Mouse (Mus musculus) gastrocnemius, postnatal 25 days (tissue): Measurements from ENCODE around the gene Stat6. TPM values are rescaled to one million over a fixed set of nuclear protein-coding genes. Genes with fewer than 3 reads are reported as not detected.
"Not testable (repeated sequence)": the region's sequence is repeated elsewhere in the genome, so short reads cannot be mapped to it uniquely, and the experiment has no call there.

Experiments
- DNase-seq: peaks from one replicate; pipeline ENCODE4 v3.0.0; 2022
- total RNA-seq, 2 experiments: library from RNA; stranded (reverse); gene quantifications; 1 replicate in 1 of 2; 2 replicates in 1 of 2; pipeline ENCODE4 v1.2.3; 2021

Gene Stat6
- total RNA-seq, 2 experiments from 2014 or later: 16.5 to 21.8 TPM

DNA sequence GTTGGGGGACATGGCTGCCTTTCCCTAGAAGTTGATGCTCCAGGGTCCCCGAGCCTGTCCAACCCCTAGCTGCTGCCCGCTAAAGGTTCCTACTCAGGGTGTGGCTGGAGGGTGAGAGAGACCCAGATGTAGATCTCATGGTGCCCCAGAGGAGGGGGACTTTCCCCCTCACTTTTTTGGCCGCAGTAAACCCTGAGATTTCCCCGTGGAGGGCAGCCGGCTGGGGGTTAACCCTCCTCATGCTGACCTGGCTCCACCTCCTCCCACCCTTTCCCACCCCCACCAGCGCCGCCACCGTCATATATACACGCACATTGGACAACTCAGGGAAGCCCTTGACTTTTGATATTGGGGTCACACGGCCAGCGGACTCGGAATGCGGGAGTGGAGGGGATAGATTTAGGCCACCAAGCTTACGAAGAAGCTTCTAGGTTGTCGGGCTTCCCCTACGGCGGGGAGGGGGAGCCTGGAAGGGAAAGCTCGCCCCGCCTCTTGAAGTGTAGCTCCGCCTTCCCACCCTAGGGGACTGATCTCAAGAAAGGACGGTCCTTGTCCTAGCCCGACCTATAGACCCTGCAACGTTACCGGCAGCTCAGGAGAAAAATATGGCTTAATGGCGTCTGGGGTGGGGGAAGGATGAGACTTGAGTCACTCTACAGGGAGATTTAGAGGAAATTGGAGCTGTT is 910 bp downstream of the Stat6 start:
- peak; percentile 80 for DNase-seq

DNA sequence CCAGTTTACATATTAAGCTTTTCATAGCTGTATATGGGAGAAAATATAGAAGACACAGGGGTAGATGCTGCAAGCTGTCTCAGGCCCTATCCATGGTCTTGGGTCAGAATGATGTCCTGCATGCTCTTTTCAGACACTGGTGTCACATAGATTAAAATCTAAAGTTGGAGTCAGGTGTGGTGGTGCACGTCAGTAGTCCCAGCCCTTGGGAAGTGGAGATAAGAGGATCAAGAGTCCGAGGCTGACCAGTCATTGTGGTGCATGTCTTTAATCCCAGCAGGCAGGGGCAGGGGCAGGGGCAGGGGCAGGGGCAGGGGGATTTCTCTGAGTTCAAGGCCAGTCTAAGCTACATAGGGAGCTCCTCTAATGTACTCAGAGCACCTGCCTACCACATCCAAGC is 3.0 kb downstream of the Stat6 start:
- DNase-seq: no peak

DNA sequence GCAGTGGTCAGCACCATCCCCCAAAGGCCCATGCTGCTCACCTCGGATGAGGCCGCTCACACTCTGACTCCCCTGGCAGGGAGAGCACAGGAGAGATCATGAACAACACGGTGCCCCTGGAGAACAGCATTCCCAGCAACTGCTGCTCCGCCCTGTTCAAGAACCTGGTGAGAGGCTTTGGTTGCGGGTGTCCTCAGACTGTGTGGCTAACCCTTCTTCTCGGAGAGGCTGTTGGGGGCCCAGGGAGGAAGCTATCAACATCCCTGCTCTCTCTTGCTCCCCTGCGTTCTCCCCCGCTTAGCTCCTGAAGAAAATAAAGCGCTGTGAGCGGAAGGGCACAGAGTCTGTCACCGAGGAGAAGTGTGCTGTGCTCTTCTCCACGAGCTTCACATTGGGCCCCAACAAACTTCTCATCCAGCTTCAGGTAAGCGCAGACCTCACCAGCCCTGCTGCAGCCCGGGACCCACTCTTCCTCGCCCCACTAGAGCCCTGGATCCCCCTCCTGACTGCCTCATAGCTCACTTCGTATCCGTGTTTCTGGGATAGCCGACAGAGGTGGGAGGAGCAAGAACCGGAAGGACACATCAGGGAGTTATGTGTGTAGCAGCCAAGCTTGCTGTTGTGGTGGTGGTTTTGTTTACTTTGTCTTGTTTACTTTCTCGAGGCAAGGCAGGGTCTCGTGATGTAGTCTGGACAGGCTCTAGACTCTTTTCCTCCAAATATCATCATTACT is 10.3 kb downstream of the Stat6 start:
- no peak for DNase-seq

GRCm38 (mm10) chr10:127654970-127655579 is 12.3 kb downstream of the Stat6 start:
- DNase-seq: no peak

DNA sequence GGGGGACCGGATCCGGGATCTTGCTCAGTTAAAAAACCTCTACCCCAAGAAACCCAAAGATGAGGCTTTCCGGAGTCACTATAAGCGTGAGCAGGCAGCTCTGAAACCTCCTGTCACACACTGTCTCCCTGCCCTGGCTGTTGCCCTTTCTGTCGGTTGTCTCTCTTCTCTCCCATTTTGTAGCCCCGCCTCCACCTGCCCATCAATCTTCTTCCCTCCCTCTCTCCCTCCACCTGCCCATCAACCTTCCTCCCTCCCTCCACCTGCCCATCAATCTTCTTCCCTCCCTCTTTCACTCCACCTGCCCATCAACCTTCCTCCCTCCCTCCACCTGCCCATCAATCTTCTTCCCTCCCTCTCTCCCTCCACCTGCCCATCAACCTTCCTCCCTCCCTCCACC is 14.8 kb downstream of the Stat6 start:
- not testable (repeated sequence) for DNase-seq

GRCm38 (mm10) chr10:127658076-127658475 is 15.3 kb downstream of the Stat6 start:
- DNase-seq: no peak

DNA sequence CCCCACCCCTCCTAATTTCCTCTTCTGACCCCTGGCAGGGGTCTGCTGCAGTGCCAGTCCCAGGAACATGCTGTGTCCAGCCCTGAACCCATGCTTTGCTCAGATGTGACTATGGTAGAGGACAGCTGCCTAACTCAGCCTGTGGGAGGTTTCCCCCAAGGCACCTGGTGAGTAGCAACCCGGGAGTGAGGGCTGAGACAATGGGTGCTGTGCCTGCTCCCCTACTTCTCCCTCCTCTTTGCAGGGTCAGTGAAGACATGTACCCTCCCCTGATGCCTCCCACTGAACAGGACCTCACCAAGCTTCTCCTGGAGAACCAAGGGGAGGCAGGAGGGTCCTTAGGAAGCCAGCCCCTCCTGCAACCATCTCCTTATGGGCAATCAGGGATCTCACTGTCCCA is 16.8 kb downstream of the Stat6 start:
- DNase-seq: no peak

DNA sequence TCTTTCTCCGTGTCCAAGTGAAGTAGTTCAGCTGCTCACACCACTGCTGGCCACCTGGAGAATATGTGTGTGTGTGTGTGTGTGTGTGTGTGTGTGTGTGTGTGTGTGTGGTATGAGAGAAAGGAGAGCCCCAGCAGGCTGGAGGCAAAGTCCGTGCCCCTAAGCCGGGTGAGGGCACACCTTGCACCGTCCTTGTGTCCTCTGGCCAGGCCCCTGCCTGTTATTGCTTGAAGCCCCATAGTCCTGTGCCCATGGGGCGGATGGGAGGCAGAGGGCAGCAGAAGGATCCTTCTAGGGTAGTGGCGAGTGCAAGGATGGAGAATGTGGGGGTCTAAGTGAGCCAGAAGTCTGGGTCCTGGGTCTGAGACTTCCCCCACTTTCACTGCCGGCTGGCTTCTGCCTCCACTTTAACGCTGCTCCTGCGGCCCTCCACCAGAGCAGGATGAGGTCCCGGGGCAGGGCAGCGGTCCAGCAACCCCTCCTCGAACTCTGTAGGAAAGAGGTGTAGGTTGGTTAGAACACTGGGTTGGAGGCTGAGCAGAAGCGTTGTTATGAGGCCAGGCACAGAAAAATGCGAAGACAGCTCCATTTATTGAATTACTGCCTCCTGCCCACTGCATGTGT is 18.6 kb downstream of the Stat6 start:
- DNase-seq: peak; percentile 36

- peak; percentile 71 for DNase-seq
These were observed 19.3 kb downstream of the Stat6 start for GRCm38 (mm10) chr10:127661915-127662663.

DNA sequence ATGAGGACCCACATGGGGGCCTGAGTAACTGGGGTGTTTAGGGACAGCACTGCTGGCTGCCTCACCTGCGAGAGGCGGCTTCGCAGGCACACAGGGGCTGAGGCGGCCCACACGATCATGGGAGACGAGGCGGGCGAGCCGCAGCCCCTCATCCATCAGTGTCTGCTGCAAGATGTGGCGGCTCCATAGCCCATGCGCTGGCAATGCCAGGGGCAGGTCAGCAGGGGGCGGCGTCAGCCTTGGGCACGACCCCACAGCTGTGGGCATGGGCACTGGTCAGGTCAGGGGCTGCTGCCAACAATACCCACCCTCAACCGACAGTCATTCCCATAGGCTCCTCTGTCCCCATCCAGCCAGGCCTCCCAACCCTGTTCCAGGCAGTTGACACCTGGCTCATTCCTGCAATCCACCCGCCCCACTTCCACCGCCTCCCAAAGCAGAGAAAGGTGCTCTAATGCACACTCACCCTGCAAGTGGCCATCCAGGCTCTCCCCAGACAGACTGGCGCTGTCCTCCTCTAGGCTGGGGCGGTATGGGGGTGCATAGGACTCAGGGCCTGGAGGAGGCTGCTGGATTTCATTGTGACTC is 20.0 kb downstream of the Stat6 start:
- no peak for DNase-seq

DNA sequence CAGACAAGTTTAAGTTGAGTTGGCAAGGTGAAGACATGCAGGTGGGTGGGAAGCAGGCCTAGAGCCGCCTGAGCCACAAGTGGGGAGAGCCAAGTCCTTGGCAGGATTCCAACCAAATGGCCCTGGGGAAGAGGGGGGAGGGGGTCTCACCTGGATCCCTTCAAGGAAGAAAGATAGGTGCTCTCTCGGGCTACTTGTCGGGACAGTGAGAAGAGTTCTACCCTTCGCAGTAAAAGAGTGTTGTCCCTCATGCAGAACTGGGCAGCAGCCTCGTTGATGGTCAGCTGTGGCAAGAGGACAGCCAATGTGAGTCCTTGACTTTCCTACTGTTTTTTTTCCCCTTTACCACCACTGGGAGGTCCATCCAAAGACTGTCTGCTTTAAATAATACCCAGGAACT is 20.8 kb downstream of the Stat6 start:
- no peak for DNase-seq

GRCm38 (mm10) chr10:127664166-127664565 is 21.4 kb downstream of the Stat6 start:
- no peak for DNase-seq

GRCm38 (mm10) chr10:127664891-127665290 is 22.1 kb downstream of the Stat6 start:
- DNase-seq: no peak

DNA sequence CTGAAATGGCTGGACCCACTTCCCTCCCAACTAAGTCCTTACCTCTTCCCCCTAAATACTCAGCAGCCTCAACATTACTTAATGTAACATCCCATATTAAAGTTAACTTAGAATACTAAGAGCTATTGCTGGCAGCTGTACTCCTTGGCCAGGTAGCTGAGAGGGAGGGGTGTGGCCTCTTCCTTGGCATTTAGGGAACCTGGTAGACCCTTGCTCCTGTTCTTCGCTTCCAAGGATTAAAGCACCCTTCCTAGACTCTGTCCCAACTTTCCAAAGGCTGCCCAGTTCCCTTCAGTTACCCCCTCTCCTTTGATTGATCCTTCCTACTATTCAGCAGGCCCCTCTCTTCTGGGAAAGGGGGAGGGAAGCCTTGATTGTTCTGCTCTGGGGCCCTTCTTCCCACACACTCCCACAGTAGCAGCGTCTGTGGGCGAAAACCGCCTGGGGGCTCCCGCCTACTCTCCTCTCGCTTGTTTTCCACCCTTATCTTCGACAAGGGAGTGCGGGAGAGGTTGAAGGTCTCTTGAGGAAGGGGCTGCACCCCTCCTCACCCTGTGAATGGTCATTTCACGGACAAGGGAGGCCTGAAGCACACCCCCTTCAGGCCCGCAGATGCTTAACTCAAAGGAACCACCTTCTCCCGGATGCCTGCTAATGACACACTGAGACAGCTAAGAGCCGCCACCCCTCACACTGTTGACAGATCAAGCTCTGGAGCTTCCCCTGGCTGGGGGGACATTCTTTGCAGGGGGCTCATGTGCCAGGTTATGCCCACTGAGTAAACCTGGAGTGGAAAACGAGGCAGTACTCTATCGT is 22.8 kb downstream of the Stat6 start:
- no peak for DNase-seq

GRCm38 (mm10) chr10:127666501-127667268 is 23.9 kb downstream of the Stat6 start, which contains the start of gene Nemp1:
Gene Nemp1 (plus strand): TSS chr10:127666901.
- DNase-seq: peak; percentile 94

- peak; percentile 93 for DNase-seq
These were observed 24.7 kb downstream of the Stat6 start for GRCm38 (mm10) chr10:127667269-127668092.

DNA sequence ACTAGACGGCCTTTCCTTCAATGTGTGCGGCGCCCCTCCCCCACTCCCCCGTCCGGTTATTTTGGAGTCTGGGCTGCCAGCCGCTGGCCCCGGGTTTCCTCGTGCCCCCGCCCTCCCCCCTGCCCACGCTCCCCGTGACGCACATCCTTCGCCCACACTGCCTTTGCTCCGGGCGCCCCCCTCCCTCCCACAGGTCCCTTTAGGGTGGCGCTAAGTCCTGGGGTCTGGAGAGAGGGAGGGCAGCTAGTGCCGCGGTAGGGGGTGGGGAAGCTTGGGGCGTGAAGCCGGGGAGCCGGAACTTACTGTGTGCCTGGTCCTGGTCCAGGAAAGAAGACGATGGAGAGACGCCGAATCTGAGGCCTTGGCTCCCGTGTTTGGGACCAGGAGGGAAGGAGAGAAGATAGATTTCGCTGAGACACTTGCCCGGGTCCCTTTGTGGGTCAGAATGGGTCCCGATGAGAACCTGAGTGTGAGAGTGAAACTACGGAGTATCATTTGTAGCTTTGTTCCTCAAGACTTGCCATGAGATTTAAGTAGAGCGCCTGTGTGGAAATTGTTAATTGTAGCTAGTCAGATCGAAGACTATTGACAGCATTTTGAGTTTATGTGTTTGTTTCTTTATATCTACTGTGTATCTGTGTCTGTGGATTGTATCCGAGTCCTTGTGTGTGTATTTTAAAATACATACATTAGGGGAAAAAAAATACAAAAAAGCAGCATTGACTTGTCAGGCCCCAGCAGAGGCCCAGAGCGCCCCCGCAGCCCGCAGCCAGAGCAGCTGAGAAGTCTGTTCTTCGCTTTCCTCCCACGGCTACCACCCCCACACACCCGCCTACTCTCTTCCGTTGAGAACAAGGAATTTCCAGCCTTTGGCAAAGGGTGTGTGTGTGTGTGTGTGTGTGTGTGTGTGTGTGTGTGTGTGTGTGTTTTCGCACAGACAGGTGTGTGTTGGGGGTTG is 25.6 kb downstream of the Stat6 start, which contains the start of gene Nab2:
Gene Nab2 (minus strand): TSS at position 476 of the 958 bp plus-strand sequence.
- peak; percentile 86 for DNase-seq

- DNase-seq: no peak
These were observed 26.4 kb downstream of the Stat6 start for GRCm38 (mm10) chr10:127669170-127669569.
